Mouse (Mus musculus): ENCODE measurements around the gene Arl4d.

- TF ChIP-seq CTCF (IDR thresholded peaks at IDR 0.05; ENCODE audit: extremely low read depth, insufficient read depth, insufficient read length, insufficient replicate concordance) (no peak), POLR2A (IDR thresholded peaks at IDR 0.05; ENCODE audit: low read depth, low read length) (no peak)
Observed at GRCm38 (mm10) chr11:101673010-101673642, 7.8 kb downstream of the Arl4d start.

Data from spleen, adult 2 months (tissue).